Mouse (Mus musculus): ENCODE measurements around the gene Inpp5a. TPM values are rescaled to one million over a fixed set of nuclear protein-coding genes. Genes with fewer than 3 reads are reported as not detected.

The Inpp5a gene
- polyA plus RNA-seq, 1 experiment from 2014 or later, result 28.4 TPM

- Histone ChIP-seq H3K4me3 (ENCODE audit: low read depth, low read length) (no peak overlapping the region), H3K36me3 (ENCODE audit: control insufficient read depth, insufficient read depth, low read length) (no peaks in the 10 kb centered on the region), H3K9ac (ENCODE audit: low read length) (no peak overlapping the region), H3K27ac (ENCODE audit: low read depth, low read length) (no peak overlapping the region), H3K4me2 (ENCODE audit: low read depth) (no peak overlapping the region), H3K27me3 (ENCODE audit: control insufficient read depth, insufficient read depth, low read length) (no peaks in the 10 kb centered on the region), H3K4me1 (ENCODE audit: control insufficient read depth, insufficient read depth, low read length) (peaks cover 24% of the 10 kb centered on the region), H3K9me3 (ENCODE audit: control insufficient read depth, low read length) (no peaks in the 10 kb centered on the region)
- DNase-seq (ENCODE audit: low spot score) (no peak), ATAC-seq (ENCODE audit: insufficient read depth, low FRiP score, low TSS enrichment) (no peak)
- WGBS, result 84% methylated on average over 4 of the region's 4 CpGs
Observed at GRCm38 (mm10) chr7:139359906-139360305, 29.0 kb upstream of the Inpp5a start.

GRCm38 (mm10) chr7:139360890-139361559 lies 27.9 kb upstream of the Inpp5a start:
- H3K4me3 ChIP-seq (ENCODE audit: low read depth, low read length), result no peak overlapping the region
- ATAC-seq (ENCODE audit: insufficient read depth, low FRiP score, low TSS enrichment) (no peak), DNase-seq (ENCODE audit: low spot score) (no peak)
- no peak overlapping the region for H3K4me2 ChIP-seq (ENCODE audit: low read depth)
- H3K27ac ChIP-seq (ENCODE audit: low read depth, low read length), result no peak overlapping the region
- no peak overlapping the region for H3K9ac ChIP-seq (ENCODE audit: low read length)
- H3K36me3 ChIP-seq (ENCODE audit: control insufficient read depth, insufficient read depth, low read length), result no peaks in the 10 kb centered on the region
- peaks cover 24% of the 10 kb centered on the region for H3K4me1 ChIP-seq (ENCODE audit: control insufficient read depth, insufficient read depth, low read length)
- H3K9me3 ChIP-seq (ENCODE audit: control insufficient read depth, low read length), result no peaks in the 10 kb centered on the region
- no peaks in the 10 kb centered on the region for H3K27me3 ChIP-seq (ENCODE audit: control insufficient read depth, insufficient read depth, low read length)
- 97% methylated on average over 3 of the region's 3 CpGs for WGBS

GRCm38 (mm10) chr7:139361799-139362198 lies 27.1 kb upstream of the Inpp5a start:
- Histone ChIP-seq H3K27ac (ENCODE audit: low read depth, low read length) (no peak overlapping the region), H3K9ac (ENCODE audit: low read length) (no peak overlapping the region), H3K4me1 (ENCODE audit: control insufficient read depth, insufficient read depth, low read length) (peaks cover 24% of the 10 kb centered on the region), H3K4me3 (ENCODE audit: low read depth, low read length) (no peak overlapping the region), H3K4me2 (ENCODE audit: low read depth) (no peak overlapping the region), H3K27me3 (ENCODE audit: control insufficient read depth, insufficient read depth, low read length) (no peaks in the 10 kb centered on the region), H3K36me3 (ENCODE audit: control insufficient read depth, insufficient read depth, low read length) (no peaks in the 10 kb centered on the region), H3K9me3 (ENCODE audit: control insufficient read depth, low read length) (no peaks in the 10 kb centered on the region)
- WGBS, result 90% methylated on average over 5 of the region's 5 CpGs
- ATAC-seq (ENCODE audit: insufficient read depth, low FRiP score, low TSS enrichment), result no peak
- DNase-seq (ENCODE audit: low spot score), result no peak

GRCm38 (mm10) chr7:139362514-139362913 lies 26.4 kb upstream of the Inpp5a start:
- no peak overlapping the region for H3K9ac ChIP-seq (ENCODE audit: low read length)
- DNase-seq (ENCODE audit: low spot score) (no peak), ATAC-seq (ENCODE audit: insufficient read depth, low FRiP score, low TSS enrichment) (no peak)
- 75% methylated on average over 3 of the region's 3 CpGs for WGBS
- H3K27me3 ChIP-seq (ENCODE audit: control insufficient read depth, insufficient read depth, low read length), result no peaks in the 10 kb centered on the region
- no peak overlapping the region for H3K27ac ChIP-seq (ENCODE audit: low read depth, low read length)
- H3K4me2 ChIP-seq (ENCODE audit: low read depth), result no peak overlapping the region
- no peaks in the 10 kb centered on the region for H3K9me3 ChIP-seq (ENCODE audit: control insufficient read depth, low read length)
- H3K4me3 ChIP-seq (ENCODE audit: low read depth, low read length), result no peak overlapping the region
- H3K36me3 ChIP-seq (ENCODE audit: control insufficient read depth, insufficient read depth, low read length), result no peaks in the 10 kb centered on the region
- peaks cover 24% of the 10 kb centered on the region for H3K4me1 ChIP-seq (ENCODE audit: control insufficient read depth, insufficient read depth, low read length)

- no peak overlapping the region for H3K4me3 ChIP-seq (ENCODE audit: low read depth, low read length)
- H3K4me1 ChIP-seq (ENCODE audit: control insufficient read depth, insufficient read depth, low read length), result peaks cover 24% of the 10 kb centered on the region
- H3K27me3 ChIP-seq (ENCODE audit: control insufficient read depth, insufficient read depth, low read length), result no peaks in the 10 kb centered on the region
- H3K27ac ChIP-seq (ENCODE audit: low read depth, low read length), result peak overlapping the region; percentile 17
- ATAC-seq (ENCODE audit: insufficient read depth, low FRiP score, low TSS enrichment) (peak; percentile 36; the same call in 1 of the 2 replicates), DNase-seq (ENCODE audit: low spot score) (peak; percentile 32)
- no peak overlapping the region for H3K4me2 ChIP-seq (ENCODE audit: low read depth)
- 56% methylated on average over 13 of the region's 13 CpGs for WGBS
- peak overlapping the region; percentile 14; the same call in 1 of the 2 replicates for H3K9ac ChIP-seq (ENCODE audit: low read length)
- H3K36me3 ChIP-seq (ENCODE audit: control insufficient read depth, insufficient read depth, low read length), result no peaks in the 10 kb centered on the region
- H3K9me3 ChIP-seq (ENCODE audit: control insufficient read depth, low read length), result no peaks in the 10 kb centered on the region
Observed at GRCm38 (mm10) chr7:139363281-139364004, 25.5 kb upstream of the Inpp5a start.

GRCm38 (mm10) chr7:139364005-139364557 lies 24.8 kb upstream of the Inpp5a start:
- Histone ChIP-seq H3K27me3 (ENCODE audit: control insufficient read depth, insufficient read depth, low read length) (no peaks in the 10 kb centered on the region), H3K4me3 (ENCODE audit: low read depth, low read length) (no peak overlapping the region), H3K9ac (ENCODE audit: low read length) (peak overlapping the region; percentile 2; the same call in 1 of the 2 replicates), H3K36me3 (ENCODE audit: control insufficient read depth, insufficient read depth, low read length) (no peaks in the 10 kb centered on the region), H3K9me3 (ENCODE audit: control insufficient read depth, low read length) (no peaks in the 10 kb centered on the region), H3K4me2 (ENCODE audit: low read depth) (no peak overlapping the region), H3K4me1 (ENCODE audit: control insufficient read depth, insufficient read depth, low read length) (peaks cover 24% of the 10 kb centered on the region), H3K27ac (ENCODE audit: low read depth, low read length) (peak overlapping the region; percentile 17)
- DNase-seq (ENCODE audit: low spot score) (peak; percentile 84), ATAC-seq (ENCODE audit: insufficient read depth, low FRiP score, low TSS enrichment) (peak; percentile 81)
- WGBS, result 9% methylated on average over 9 of the region's 9 CpGs

GRCm38 (mm10) chr7:139364936-139365830 lies 23.7 kb upstream of the Inpp5a start:
- Histone ChIP-seq H3K4me1 (ENCODE audit: control insufficient read depth, insufficient read depth, low read length) (peaks cover 24% of the 10 kb centered on the region), H3K4me2 (ENCODE audit: low read depth) (no peak overlapping the region), H3K9me3 (ENCODE audit: control insufficient read depth, low read length) (no peaks in the 10 kb centered on the region), H3K36me3 (ENCODE audit: control insufficient read depth, insufficient read depth, low read length) (no peaks in the 10 kb centered on the region), H3K9ac (ENCODE audit: low read length) (no peak overlapping the region), H3K4me3 (ENCODE audit: low read depth, low read length) (no peak overlapping the region), H3K27ac (ENCODE audit: low read depth, low read length) (no peak overlapping the region), H3K27me3 (ENCODE audit: control insufficient read depth, insufficient read depth, low read length) (no peaks in the 10 kb centered on the region)
- ATAC-seq (ENCODE audit: insufficient read depth, low FRiP score, low TSS enrichment), result no peak
- DNase-seq (ENCODE audit: low spot score), result peak; percentile 20
- WGBS, result 76% methylated on average over 13 of the region's 13 CpGs

- Histone ChIP-seq H3K9me3 (ENCODE audit: control insufficient read depth, low read length) (no peaks in the 10 kb centered on the region), H3K27ac (ENCODE audit: low read depth, low read length) (no peak overlapping the region), H3K4me1 (ENCODE audit: control insufficient read depth, insufficient read depth, low read length) (peaks cover 24% of the 10 kb centered on the region), H3K4me2 (ENCODE audit: low read depth) (no peak overlapping the region), H3K36me3 (ENCODE audit: control insufficient read depth, insufficient read depth, low read length) (no peaks in the 10 kb centered on the region), H3K9ac (ENCODE audit: low read length) (no peak overlapping the region), H3K27me3 (ENCODE audit: control insufficient read depth, insufficient read depth, low read length) (no peaks in the 10 kb centered on the region), H3K4me3 (ENCODE audit: low read depth, low read length) (no peak overlapping the region)
- DNase-seq (ENCODE audit: low spot score) (no peak), ATAC-seq (ENCODE audit: insufficient read depth, low FRiP score, low TSS enrichment) (no peak)
- 91% methylated on average over 3 of the region's 3 CpGs for WGBS
Observed at GRCm38 (mm10) chr7:139366131-139366530, 22.8 kb upstream of the Inpp5a start.

Data from neural tube, embryonic 11.5 days (tissue).